Mouse (Mus musculus): ENCODE measurements around the gene Topors.

GRCm38 (mm10) chr4:40220437-40220836 lies 49.2 kb downstream of the Topors start:
- no peak for TF ChIP-seq POLR2A (IDR thresholded peaks at IDR 0.05; ENCODE audit: low read depth, low read length)
- TF ChIP-seq CTCF (conservative IDR thresholded peaks at IDR 0.05; ENCODE audit: insufficient read depth, insufficient read length, low read depth, low read length) = no peak
